Mouse (Mus musculus) megakaryocyte, embryonic 14.5 days (primary cell): ENCODE data around the gene Gba2.

Experiments used
- FLI1 ChIP-seq: IDR thresholded peaks from 2 replicates; pipeline ENCODE4 v1.6.1; 2012; ENCODE audit warnings: low read length, inconsistent platforms, mixed read lengths
- GATA1 ChIP-seq: IDR thresholded peaks from 3 replicates; pipeline ENCODE4 v1.6.1; 2012; ENCODE audit warnings: mixed read lengths, low read length, inconsistent platforms, borderline replicate concordance

DNA sequence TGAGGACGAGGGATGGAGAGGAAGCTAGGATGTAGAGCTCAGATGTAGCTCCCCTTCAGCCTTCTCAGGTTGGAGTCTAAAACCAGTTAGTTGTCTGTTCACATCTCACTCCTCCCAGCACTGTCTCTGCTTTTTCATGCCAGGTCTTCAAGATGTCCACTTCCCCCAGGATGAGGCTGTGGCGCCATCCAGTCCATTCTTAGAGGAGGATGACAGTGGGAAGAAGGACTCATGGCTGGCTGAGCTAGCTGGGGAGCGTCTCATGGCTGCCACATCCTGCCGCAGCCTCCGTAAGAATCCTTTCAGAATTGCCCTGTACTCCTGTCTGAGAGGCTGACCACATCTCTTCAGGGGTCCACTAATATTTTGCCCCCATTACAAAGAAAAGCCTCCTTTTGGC, 2.0 kb upstream of the Gba2 start:
- TF ChIP-seq FLI1 (no peak), GATA1 (no peak)
